Mouse (Mus musculus) hindbrain, embryonic 12.5 days (tissue): Measurements from ENCODE around the gene Olfr836. TPM values are rescaled to one million over a fixed set of nuclear protein-coding genes. Genes with fewer than 3 reads are reported as not detected.
"Not testable (repeated sequence)": the region's sequence is repeated elsewhere in the genome, so short reads cannot be mapped to it uniquely, and the experiment has no call there.

Source experiments
- ATAC-seq: fragments of 200-750 bp; cut with Nextera tagmentation; 2 replicates; pipeline ENCODE4 v1.8.0; 2017; ENCODE audit warnings: moderate TSS enrichment; ENCODE audit not compliant: low FRiP score
- H3K27ac ChIP-seq: fragments of 300-500 bp; sonication (generic); 2 replicates; pipeline ENCODE4 v1.5.1; 2016; ENCODE audit warnings: mild to moderate bottlenecking
- H3K27me3 ChIP-seq: fragments of 300-500 bp; sonication (generic); 2 replicates; pipeline ENCODE4 v1.6.1; 2016; ENCODE audit warnings: mild to moderate bottlenecking
- H3K36me3 ChIP-seq: fragments of 300-500 bp; sonication (generic); 2 replicates; pipeline ENCODE4 v1.6.1; 2016; ENCODE audit warnings: mild to moderate bottlenecking
- H3K4me1 ChIP-seq: fragments of 300-500 bp; sonication (generic); 2 replicates; pipeline ENCODE4 v1.6.1; 2016
- H3K4me2 ChIP-seq: fragments of 300-500 bp; sonication (generic); replicated peaks from 2 replicates; pipeline ENCODE4 v1.6.1; 2016; ENCODE audit warnings: mild to moderate bottlenecking
- H3K4me3 ChIP-seq: fragments of 300-500 bp; sonication (generic); 2 replicates; pipeline ENCODE4 v1.5.1; 2016; ENCODE audit warnings: mild to moderate bottlenecking
- H3K9ac ChIP-seq: fragments of 300-500 bp; sonication (generic); 2 replicates; pipeline ENCODE4 v1.6.1; 2016; ENCODE audit warnings: mild to moderate bottlenecking, moderate library complexity
- H3K9me3 ChIP-seq: fragments of 300-500 bp; sonication (generic); replicated peaks from 2 replicates; pipeline ENCODE4 v1.6.1; 2016; ENCODE audit warnings: mild to moderate bottlenecking
- WGBS: fragments of 180-500 bp; shearing (Covaris S2); methylation state at CpG from one replicate; pipeline ENCODE4 v1.1.7; 2016; 5-methylcytosine and 5-hydroxymethylcytosine counted together
- polyA plus RNA-seq: library from polyadenylated mRNA; unstranded; fragments of >200 nt; fragmentation: Nextera tagmentation; extraction: Ambion mirVana; gene quantifications from 2 replicates; pipeline ENCODE4 v1.2.1, GENCODE M21; 2016

Olfr836 gene
- polyA plus RNA-seq = not detected in 2 replicates

DNA sequence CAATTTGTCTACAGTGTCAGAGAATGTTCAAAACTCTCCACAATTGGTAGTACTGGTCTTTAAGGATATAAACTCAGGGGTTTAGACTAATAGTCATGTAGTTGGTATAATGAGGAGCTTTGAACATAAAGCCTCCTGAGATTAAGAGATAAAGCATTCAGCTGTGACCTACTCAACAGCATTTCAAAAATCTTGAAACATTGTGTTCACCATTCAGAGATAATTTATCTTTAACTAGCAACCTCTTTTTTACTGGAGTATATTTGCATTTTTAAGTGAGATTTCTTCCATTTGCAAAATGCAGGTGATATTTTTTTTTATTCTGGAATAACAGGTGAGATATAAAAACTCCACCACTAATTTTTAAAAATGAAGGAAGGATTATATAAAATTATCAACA lies at the start of gene Olfr836:
Olfr836 (plus strand) TSS at position 301 of the 400 bp plus-strand sequence.
- no peak within 1 kb of the TSS for H3K4me2 ChIP-seq
- H3K4me3 ChIP-seq = no peak within 1 kb of the TSS
- no peak for ATAC-seq
- no peaks in the 10 kb centered on the region for H3K27me3 ChIP-seq
- no peaks in the 10 kb centered on the region for H3K4me1 ChIP-seq
- no peaks in the 10 kb centered on the region for H3K9me3 ChIP-seq
- H3K36me3 ChIP-seq = no peaks in the 10 kb centered on the region
- no peak within 1 kb of the TSS for H3K27ac ChIP-seq
- H3K9ac ChIP-seq = no peak within 1 kb of the TSS

DNA sequence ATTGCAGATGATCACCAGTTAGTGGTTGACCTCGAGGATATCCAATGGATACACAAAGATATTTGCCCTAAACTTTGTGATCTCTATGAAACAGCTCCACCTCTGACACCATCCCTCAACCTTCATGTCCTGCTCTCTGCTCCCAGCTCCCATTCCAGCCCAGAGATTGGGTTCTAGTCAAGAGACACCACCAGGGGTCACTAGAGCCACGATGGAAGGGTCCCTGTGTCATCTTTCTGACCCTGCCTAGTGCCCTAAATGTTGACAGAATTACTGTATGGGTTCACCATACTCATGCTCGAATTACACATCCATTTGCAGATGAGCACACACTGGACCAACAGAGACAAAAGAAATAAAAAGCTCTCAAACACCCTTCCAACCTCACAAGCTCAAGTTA lies 35.2 kb upstream of the Olfr836 start:
- Histone ChIP-seq H3K9ac (no peak overlapping the region), H3K9me3 (peaks cover 7% of the 10 kb centered on the region; the same call in 1 of the 2 replicates)
- WGBS = 42% methylated on average over 3 of the region's 3 CpGs

DNA sequence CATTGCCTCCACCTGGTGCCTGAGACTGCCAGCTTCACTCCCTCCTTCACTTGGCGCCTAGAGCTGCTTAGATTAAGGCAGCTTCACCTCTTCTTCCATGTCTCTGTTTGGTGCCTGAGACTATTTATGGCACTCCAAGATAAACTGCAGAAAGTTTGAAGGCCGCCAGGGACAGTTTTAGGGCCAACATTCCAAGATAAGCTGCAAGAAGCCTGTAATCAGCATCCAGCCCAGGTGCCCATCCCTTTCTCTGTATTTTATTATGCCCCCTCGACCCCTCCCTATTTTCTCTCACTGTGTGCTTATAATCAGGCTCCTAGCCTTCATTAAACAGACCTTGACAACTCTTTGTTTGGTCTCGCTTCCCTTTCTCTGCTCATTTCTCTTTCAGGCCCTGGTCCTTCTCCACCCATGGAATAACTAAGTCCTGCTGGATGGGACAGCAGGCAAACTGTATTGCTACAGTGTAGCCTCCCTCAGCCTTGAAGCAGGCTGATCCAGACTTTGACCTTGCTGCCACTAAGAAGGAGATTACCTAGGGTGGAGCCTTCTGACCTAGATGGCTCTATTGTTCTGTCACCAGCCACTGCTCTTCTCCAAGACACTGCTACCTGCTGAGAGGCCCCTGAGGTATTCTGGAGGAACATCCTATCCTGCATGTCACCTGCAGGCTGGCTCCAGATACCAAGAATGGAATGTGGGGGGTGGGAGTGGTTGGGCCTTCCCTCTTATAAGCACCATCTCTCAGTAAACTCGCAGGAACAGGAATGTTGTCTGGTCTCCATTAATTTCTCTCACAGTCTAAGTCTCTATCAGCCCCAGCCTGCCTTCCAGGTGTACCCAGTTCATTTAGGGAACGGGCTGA lies 27.1 kb upstream of the Olfr836 start:
- not testable (repeated sequence) for H3K36me3 ChIP-seq, ATAC-seq, H3K27me3 ChIP-seq, H3K9ac ChIP-seq, H3K4me1 ChIP-seq, H3K4me3 ChIP-seq, H3K4me2 ChIP-seq, H3K27ac ChIP-seq
- 72% methylated on average over 6 of the region's 6 CpGs for WGBS
- H3K9me3 ChIP-seq = peaks cover 14% of the 10 kb centered on the region; the same call in 1 of the 2 replicates

More for the DNA sequence above, 35.2 kb upstream of the Olfr836 start:
- H3K4me1 ChIP-seq = no peaks in the 10 kb centered on the region
- H3K36me3 ChIP-seq = no peaks in the 10 kb centered on the region
- no peak overlapping the region for H3K4me3 ChIP-seq
- H3K27me3 ChIP-seq = no peaks in the 10 kb centered on the region
- no peak overlapping the region for H3K4me2 ChIP-seq
- H3K27ac ChIP-seq = no peak overlapping the region
- no peak for ATAC-seq

DNA sequence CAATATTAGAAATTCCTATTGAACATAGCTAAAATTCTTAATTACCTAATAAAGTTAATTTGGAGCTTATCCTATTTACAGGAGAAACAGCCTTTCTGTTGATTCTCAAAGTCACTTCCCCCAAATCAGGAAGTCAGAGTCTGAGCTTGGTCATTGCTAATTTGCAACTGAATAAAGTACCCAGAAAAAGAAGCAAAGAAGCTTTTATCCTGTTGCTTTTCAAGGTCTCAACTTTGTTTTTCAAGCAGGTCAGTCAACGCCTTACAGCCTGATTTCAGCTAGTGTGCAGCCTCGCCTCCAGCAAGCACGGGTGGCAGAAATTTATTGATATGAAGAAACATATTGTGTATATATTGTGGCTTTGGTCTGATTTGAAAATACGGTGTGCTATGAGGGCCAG lies 22.9 kb upstream of the Olfr836 start:
- Histone ChIP-seq H3K27me3 (no peaks in the 10 kb centered on the region), H3K4me2 (no peak overlapping the region), H3K9me3 (peaks cover 14% of the 10 kb centered on the region; the same call in 1 of the 2 replicates), H3K36me3 (no peaks in the 10 kb centered on the region), H3K4me1 (no peaks in the 10 kb centered on the region), H3K27ac (no peak overlapping the region), H3K9ac (no peak overlapping the region), H3K4me3 (no peak overlapping the region)
- WGBS = 84% methylated on average over 4 of the region's 4 CpGs
- no peak for ATAC-seq

DNA sequence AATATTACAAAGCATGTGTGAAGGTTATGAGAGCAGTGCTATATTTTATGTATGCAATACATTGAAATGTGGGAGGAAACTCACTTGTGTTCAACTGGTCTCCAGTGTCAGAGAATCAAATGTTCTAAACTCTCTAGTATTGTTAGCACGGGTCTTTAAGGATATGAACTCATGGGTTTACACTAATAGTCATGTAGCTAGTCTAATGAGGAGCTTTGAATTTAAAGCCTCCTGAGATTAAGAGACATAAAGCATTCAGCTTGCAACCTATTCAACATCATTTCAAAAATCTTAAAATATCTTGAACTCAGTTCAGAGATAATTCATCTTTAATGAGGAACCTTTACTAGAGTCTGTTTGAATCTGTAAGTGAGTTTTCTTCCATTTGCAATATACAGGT lies 15.8 kb downstream of the Olfr836 start, which contains the start of gene Olfr837:
Olfr837 (plus strand) TSS at position 301 of the 400 bp plus-strand sequence.
- Histone ChIP-seq H3K27me3 (no peaks in the 10 kb centered on the region), H3K4me3 (no peak within 1 kb of the TSS), H3K27ac (no peak within 1 kb of the TSS), H3K4me1 (no peaks in the 10 kb centered on the region), H3K4me2 (no peak within 1 kb of the TSS), H3K9me3 (0 out of 2 replicates have a peak, but pooled peaks cover 5% of the 10 kb centered on the region), H3K36me3 (no peaks in the 10 kb centered on the region), H3K9ac (no peak within 1 kb of the TSS)
- 76% methylated on average over 1 of the region's 1 CpGs for WGBS
- ATAC-seq = no peak

Other genes with a start within 250 kb of the Olfr836 start
- not detected in 2 replicates for gene Olfr830, start 245.7 kb upstream of the Olfr836 start, polyA plus RNA-seq
- not detected in 2 replicates for gene Olfr832, start 183.3 kb upstream of the Olfr836 start, polyA plus RNA-seq
- not detected in 2 replicates for gene Olfr834, start 132.4 kb upstream of the Olfr836 start, polyA plus RNA-seq
- not detected in 2 replicates for gene Olfr835, start 87.6 kb upstream of the Olfr836 start, polyA plus RNA-seq
- not detected in 2 replicates for gene Olfr837, start 15.9 kb downstream of the Olfr836 start, polyA plus RNA-seq
- gene Olfr839-ps1, start 56.9 kb downstream of the Olfr836 start, polyA plus RNA-seq = not detected in 2 replicates
- gene Olfr843, start 131.6 kb downstream of the Olfr836 start, polyA plus RNA-seq = not detected in 2 replicates
- gene Olfr844, start 196.0 kb downstream of the Olfr836 start, polyA plus RNA-seq = not detected in 2 replicates
- gene Olfr845, start 216.1 kb downstream of the Olfr836 start, polyA plus RNA-seq = not detected in 2 replicates
- gene Olfr846, start 243.6 kb downstream of the Olfr836 start, polyA plus RNA-seq = not detected in 2 replicates